Mouse (Mus musculus): Measurements from ENCODE around the gene Mon1a.

The Mon1a gene

GRCm38 (mm10) chr9:107949184-107949921 is 61.4 kb downstream of the Mon1a start:
- DNase-seq (ENCODE audit: low spot score in 2 of 2) = no peak

- no peak for DNase-seq (ENCODE audit: low spot score in 2 of 2)
Measured at GRCm38 (mm10) chr9:107949922-107950235, 61.9 kb downstream of the Mon1a start, which contains the start of gene Traip. Gene Traip (plus strand): TSS chr9:107950136.

GRCm38 (mm10) chr9:107950460-107951355 is 62.8 kb downstream of the Mon1a start:
- DNase-seq (ENCODE audit: low spot score in 2 of 2) = peak; percentile 84 to 87

All from right cerebral cortex, postnatal 36 days (tissue).